Mouse (Mus musculus) megakaryocyte progenitor cell, adult 5-6 weeks (primary cell): ENCODE data around the gene Myo16. TPM values are rescaled to one million over a fixed set of nuclear protein-coding genes. Genes with fewer than 3 reads are reported as not detected.

Source experiments
- ATAC-seq: replicated peaks from 2 replicates; pipeline ENCODE4 v1.8.0; 2016; ENCODE audit warnings: mild to moderate bottlenecking, moderate TSS enrichment, inconsistent platforms; ENCODE audit not compliant: poor library complexity
- total RNA-seq, 2 experiments: library from RNA; stranded (forward) in 1 of 2; stranded (reverse) in 1 of 2; fragments of 157-497, 149-512 nt in 1 of 2; fragments of 200-1000 nt in 1 of 2; gene quantifications; 2 replicates each; pipeline versions ENCODE4 v1.2.3 to v1.2.4; 2015 to 2017

Myo16 gene
- total RNA-seq, 2 experiments from 2014 or later: not detected

DNA sequence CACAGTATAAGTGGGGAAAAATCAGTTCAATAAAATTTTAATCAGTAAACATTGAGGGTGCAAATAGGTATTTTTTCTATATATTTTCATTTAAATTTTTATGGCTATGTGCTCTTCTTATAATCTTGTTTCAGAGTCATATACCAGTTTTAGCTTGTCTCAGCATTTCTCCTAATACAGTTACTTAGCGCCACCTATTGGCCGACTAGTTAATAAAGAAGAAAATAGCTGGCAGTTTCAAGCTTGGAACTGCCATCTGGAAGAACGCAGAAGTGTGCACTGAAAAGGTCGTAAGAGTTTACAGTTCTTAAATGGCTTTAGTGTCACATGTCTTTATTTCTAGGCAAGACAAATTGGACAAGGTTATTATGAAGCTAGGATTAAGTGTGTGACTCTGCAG lies 248.9 kb downstream of the Myo16 start:
- ATAC-seq: peak; percentile 48

DNA sequence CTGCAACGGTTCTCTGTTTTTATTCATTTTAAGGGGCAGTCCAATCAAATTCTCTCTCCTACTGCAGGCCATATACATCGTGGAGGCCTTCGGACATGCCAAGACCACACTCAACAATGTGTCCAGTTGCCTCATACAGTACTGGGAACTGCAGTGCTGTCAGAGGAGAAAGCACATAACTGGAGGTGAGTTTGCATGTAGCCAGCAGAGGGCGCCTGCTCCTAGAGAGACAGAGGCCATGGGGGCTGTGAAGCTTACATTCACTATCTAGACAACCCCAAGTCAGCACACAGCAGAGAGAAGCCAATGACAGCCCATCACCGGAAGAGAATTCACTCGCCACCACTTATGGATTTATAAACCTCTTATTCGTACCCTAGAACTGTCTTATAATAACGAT lies 251.8 kb downstream of the Myo16 start:
- peak; percentile 80 for ATAC-seq

DNA sequence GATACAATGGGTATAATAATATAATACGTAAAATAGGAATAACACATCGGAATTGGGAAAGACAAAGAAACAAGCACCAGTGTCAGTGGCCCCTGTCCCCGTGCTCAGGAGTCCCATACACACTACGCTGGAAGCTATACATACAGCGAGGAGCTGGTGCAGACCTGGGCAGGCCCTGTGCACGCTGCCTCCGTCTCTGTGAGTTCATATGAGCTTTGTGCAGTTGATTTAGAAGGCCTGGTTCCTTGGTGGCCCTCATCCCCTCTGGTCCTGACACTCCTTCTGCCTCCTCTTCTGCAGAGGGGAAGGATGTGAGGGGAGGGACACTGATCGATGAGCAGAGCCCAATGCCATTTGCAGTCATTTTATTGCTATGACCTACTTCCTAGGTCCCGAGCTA lies 255.3 kb downstream of the Myo16 start:
- no peak for ATAC-seq

DNA sequence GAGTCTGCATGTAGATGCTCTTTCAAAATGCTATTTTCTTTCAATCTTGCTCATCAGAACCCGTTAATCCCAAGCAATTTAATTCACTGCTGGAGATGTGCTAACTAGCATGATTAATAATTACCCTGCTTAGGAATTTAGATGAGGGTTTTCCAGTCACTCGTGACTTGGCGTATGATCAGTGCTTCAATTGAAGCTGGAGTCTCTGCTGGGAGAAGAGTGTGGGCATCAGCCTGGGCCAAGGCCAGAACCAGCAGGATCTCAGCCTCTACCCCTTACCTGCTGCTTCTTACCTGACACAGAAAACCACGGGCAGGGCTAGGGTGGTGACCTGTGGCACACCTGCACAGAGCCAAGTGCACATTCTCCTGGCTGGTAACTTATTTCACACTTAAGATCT lies 257.8 kb downstream of the Myo16 start:
- ATAC-seq: no peak

- no peak for ATAC-seq
These were observed 260.2 kb downstream of the Myo16 start for GRCm38 (mm10) chr8:10413881-10414280.

DNA sequence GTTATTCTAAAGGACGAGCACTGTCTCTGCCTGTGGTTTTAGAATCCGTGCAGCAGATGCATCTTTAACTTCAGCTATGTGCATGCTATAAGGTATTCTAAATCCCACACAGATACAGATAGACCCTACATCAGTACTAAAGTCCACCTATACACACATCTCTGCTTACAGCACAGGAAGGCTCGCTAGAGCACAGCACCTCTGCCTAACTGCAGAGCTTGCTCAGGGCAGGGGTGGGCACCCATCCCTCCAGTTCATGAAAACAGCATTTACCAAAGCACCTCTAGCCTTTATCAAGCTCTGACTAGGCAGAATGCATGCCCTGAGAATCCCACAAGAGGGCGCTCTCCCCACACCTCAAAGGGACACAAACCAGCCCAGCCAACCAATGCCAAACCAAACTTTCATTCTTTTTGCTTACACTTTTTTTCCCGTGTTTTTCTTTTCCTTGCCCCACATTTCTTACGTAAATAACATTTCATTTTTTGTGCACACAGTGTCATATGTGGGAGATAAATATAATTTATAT lies 261.0 kb downstream of the Myo16 start:
- ATAC-seq: peak; percentile 83

DNA sequence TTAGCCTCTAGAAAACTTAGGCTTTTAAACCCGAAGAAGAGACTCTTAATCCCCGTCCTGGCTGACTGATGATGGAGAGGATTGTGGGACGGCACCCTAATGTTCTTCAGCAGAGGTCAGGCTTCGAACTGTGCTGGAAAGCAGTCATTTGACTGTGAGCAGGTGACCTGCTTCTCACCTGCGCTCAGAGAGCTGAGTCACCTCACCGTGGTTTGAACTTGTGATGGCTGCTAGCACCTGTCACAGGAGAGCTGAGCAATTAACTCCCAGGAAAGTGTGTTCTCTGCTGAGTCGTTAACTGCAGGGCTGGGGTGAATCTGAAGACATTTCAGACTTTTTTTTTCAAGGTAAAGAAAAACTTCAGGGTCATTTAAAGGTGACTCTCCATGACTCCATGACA lies 261.6 kb downstream of the Myo16 start:
- no peak for ATAC-seq

DNA sequence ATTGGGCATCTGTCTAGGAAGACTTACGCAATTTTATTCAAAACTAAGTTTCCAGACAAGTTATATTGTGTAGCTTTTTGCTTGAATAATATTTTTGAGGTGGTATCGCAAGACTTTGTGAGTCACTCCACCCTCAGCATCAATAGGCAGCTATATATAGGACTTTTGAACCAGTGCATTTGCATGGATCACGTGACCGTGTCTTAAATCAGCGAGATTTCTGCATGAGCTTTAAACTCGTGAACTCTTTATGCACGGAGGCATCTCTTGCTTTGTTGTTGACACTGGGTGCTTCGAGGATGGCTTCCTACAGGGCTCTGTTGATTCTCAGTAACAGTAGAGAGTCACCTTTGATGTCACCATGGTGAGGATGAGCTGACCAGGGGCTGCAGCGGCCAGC lies 262.2 kb downstream of the Myo16 start:
- ATAC-seq: no peak

DNA sequence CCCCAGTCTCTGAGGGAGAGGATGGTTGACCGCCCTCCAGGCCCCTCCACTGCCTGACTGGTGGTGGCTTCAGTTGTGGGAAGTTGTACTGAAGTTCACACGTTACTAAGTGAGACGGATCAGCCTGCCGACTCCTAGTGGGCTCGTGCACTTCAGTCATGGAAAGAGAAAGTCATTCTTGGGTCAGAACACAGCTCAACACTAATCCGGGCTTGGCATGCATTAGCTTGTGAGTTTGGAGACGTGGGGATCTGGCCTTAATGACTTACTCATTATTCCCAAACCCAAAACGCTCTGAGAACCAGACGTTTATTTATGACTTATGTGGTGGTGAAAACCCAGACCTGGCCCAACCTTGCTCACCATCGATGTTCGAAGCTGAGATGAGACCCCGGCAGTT lies 263.1 kb downstream of the Myo16 start:
- ATAC-seq: no peak

DNA sequence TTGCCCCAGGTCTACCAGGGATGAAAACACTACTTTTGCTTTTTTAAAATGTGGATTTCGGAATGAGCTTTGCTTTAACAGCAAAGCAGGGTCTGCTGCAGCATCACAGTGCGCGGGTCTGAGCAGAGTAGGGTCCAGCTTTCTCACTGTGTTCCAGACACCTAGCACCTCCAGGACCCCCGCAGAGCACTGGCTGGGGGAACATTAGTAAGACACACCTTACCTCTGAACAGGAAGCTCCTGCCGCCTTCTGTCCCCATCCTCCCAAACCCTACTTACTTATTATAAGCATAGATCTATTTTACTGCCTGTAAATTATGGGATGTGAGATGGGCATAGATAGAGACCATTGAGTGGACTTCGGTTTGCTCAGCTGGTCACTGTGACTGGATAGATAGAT lies 263.6 kb downstream of the Myo16 start:
- no peak for ATAC-seq

DNA sequence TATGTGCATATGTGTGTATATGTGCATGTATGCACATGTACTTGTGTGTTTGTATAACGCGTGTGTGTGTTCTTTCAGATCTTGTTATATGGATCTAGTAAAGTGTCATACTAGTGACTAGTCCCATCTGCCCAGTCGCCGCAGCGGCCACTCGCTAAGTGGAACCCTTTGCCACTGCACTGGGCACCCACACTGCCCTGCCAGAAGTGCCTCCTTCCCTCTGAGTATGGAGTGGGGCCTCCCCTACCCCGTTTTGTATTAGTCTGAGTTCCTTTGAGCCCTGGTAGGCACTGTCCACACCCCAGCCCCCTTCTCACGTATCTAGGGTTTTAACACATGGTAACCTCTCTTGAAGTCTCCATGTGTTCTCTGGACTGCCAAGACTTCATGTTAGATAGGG lies 264.3 kb downstream of the Myo16 start:
- ATAC-seq: no peak

GRCm38 (mm10) chr8:10418971-10419370 lies 265.3 kb downstream of the Myo16 start:
- ATAC-seq: no peak

DNA sequence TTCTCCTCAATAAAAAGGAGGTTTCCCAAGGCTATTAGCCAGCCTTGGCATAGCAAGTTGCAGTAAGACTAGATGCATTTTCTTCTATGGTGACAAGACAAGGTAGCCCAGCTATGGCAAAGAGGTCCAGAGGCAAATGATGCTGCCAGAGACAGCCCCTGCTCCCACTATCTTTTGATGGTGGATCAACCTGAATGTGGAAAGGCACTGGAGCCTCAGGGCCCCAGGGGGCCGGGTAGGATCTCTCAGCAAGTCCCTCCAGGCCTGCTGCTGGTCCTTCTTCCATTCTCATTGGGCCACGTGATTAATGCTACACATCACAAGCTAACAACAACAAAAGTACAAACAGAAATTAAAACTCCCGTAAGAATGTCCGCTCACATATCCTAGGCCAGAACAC lies 266.0 kb downstream of the Myo16 start:
- no peak for ATAC-seq

DNA sequence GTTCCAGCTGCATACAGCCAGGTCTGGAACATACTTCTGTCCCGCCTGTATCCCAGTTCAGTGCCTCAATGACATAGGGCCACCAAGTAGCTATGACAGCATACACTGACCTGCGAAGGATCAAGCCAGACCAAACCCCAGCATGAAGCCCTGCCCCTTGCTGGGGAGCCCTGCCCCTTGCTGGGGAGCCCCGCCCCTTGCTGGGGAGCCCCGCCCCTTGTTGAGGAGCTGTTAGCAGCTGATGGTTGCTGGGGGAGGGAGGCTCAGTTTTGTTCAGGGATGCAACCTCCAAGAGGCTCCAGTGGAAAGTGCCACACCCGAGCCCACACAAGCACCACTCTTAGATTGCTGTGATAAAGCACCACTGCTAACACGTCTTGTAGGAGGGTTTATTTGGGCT lies 266.8 kb downstream of the Myo16 start:
- 0 out of 2 replicates have a peak, but pooled peaks have one; percentile 20 for ATAC-seq

- ATAC-seq: no peak
These were observed 267.9 kb downstream of the Myo16 start for GRCm38 (mm10) chr8:10421516-10422090.

GRCm38 (mm10) chr8:10435492-10435891 lies 281.8 kb downstream of the Myo16 start:
- ATAC-seq: no peak

GRCm38 (mm10) chr8:10438772-10439171 lies 285.1 kb downstream of the Myo16 start:
- ATAC-seq: peak; percentile 96

- ATAC-seq: no peak
These were observed 286.1 kb downstream of the Myo16 start for GRCm38 (mm10) chr8:10439595-10440453.

DNA sequence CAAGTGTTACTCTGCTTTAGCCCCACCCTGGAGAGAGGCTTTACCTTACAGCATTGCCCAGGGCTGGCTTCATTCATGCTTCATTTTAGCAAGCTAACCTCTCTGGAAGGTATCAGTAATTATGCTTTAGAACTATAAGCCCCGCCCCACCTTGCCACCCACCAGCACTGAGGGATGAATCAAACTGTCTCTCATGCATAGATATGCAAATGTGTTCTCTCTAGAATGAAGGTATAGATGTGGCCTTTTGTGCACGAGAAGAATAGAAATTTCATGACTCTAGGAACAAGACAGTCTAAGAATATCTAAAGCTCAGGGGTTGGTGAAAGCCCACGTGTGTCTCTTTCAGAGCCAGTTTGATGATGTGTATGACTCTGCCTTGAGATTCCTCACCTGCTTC lies 288.9 kb downstream of the Myo16 start:
- ATAC-seq: no peak

GRCm38 (mm10) chr8:10445011-10445410 lies 291.3 kb downstream of the Myo16 start:
- no peak for ATAC-seq

DNA sequence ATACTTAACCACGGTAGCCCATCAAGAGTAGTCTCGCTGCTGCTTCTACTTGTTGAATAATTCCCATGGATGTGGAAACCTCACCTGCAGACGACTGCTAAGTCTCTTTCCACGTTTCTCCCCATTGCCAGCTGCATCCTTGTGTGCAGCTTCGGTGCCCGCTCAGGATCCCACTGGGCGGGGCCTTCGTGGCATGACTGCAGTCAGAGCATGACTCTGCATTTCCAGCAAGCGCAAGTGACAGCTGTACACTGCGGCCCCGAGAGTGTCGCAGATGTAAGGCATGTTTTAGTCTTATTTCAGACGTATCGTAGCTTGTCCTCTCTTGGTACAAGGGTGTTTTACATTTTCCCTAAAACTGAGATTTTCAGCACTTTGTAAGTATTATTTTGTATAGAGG lies 294.8 kb downstream of the Myo16 start:
- peak; percentile 98 for ATAC-seq

GRCm38 (mm10) chr8:10453046-10453445 lies 299.3 kb downstream of the Myo16 start:
- ATAC-seq: no peak
